Mouse (Mus musculus) brown adipose tissue, adult 24 weeks (tissue): ENCODE data around the gene Prkg1. TPM values are rescaled to one million over a fixed set of nuclear protein-coding genes. Genes with fewer than 3 reads are reported as not detected.

Experiments used
- H3K27ac ChIP-seq: fragments of 200-500 bp; replicated peaks from 2 replicates; pipeline ENCODE4 v1.5.1; 2012; ENCODE audit warnings: low read depth, mild to moderate bottlenecking, low read length
- H3K4me1 ChIP-seq: fragments of 200-500 bp; 2 replicates; pipeline ENCODE4 v1.6.1; 2012; ENCODE audit warnings: low read length, mixed read lengths; ENCODE audit not compliant: control insufficient read depth, insufficient read depth, insufficient read length
- H3K4me3 ChIP-seq: fragments of 200-500 bp; 2 replicates; pipeline ENCODE4 v1.5.1; 2012; ENCODE audit warnings: low read depth, mild to moderate bottlenecking, low read length, moderate library complexity; ENCODE audit not compliant: insufficient read depth
- polyA plus RNA-seq: library from polyadenylated mRNA; stranded (reverse); fragments of >200 nt; gene quantifications from 2 replicates; pipeline ENCODE4 v1.2.4, GENCODE M21; 2012; ENCODE audit not compliant: missing spikeins, insufficient read depth, insufficient read length

Gene Prkg1
- polyA plus RNA-seq, 1 experiment = 1.3 TPM

GRCm38 (mm10) chr19:30691258-30691657, 1073.6 kb downstream of the Prkg1 start:
- H3K27ac ChIP-seq = no peak overlapping the region
- no peaks in the 10 kb centered on the region for H3K4me1 ChIP-seq
- no peak overlapping the region for H3K4me3 ChIP-seq

- Histone ChIP-seq H3K27ac (no peak overlapping the region), H3K4me3 (no peak overlapping the region)
Observed at GRCm38 (mm10) chr19:30690691-30691090, 1074.1 kb downstream of the Prkg1 start.

GRCm38 (mm10) chr19:30687942-30688341, 1076.9 kb downstream of the Prkg1 start:
- H3K4me1 ChIP-seq = no peaks in the 10 kb centered on the region
- no peak overlapping the region for H3K4me3 ChIP-seq
- H3K27ac ChIP-seq = no peak overlapping the region

More at GRCm38 (mm10) chr19:30690691-30691090, 1074.1 kb downstream of the Prkg1 start:
- no peaks in the 10 kb centered on the region for H3K4me1 ChIP-seq

- H3K4me1 ChIP-seq = no peaks in the 10 kb centered on the region
- H3K4me3 ChIP-seq = no peak overlapping the region
- H3K27ac ChIP-seq = no peak overlapping the region
Observed at GRCm38 (mm10) chr19:30676308-30676707, 1088.5 kb downstream of the Prkg1 start.

GRCm38 (mm10) chr19:30664269-30664668, 1100.6 kb downstream of the Prkg1 start:
- Histone ChIP-seq H3K27ac (no peak overlapping the region), H3K4me3 (no peak overlapping the region), H3K4me1 (no peaks in the 10 kb centered on the region)

GRCm38 (mm10) chr19:30642629-30643170, 1122.1 kb downstream of the Prkg1 start:
- Histone ChIP-seq H3K4me3 (no peak overlapping the region), H3K4me1 (no peaks in the 10 kb centered on the region), H3K27ac (no peak overlapping the region)

- H3K4me3 ChIP-seq = no peak overlapping the region
- H3K27ac ChIP-seq = no peak overlapping the region
- no peaks in the 10 kb centered on the region for H3K4me1 ChIP-seq
Observed at GRCm38 (mm10) chr19:30637471-30637870, 1127.4 kb downstream of the Prkg1 start.

GRCm38 (mm10) chr19:30631051-30631450, 1133.8 kb downstream of the Prkg1 start:
- Histone ChIP-seq H3K27ac (no peak overlapping the region), H3K4me1 (no peaks in the 10 kb centered on the region), H3K4me3 (no peak overlapping the region)

- Histone ChIP-seq H3K4me1 (no peaks in the 10 kb centered on the region), H3K27ac (no peak overlapping the region)
Observed at GRCm38 (mm10) chr19:30626036-30626435, 1138.8 kb downstream of the Prkg1 start.

GRCm38 (mm10) chr19:30625391-30625790, 1139.4 kb downstream of the Prkg1 start:
- Histone ChIP-seq H3K4me1 (no peaks in the 10 kb centered on the region), H3K4me3 (no peak overlapping the region), H3K27ac (no peak overlapping the region)

More at GRCm38 (mm10) chr19:30626036-30626435, 1138.8 kb downstream of the Prkg1 start:
- no peak overlapping the region for H3K4me3 ChIP-seq

GRCm38 (mm10) chr19:30623620-30624019, 1141.2 kb downstream of the Prkg1 start:
- Histone ChIP-seq H3K4me3 (no peak overlapping the region), H3K27ac (no peak overlapping the region), H3K4me1 (no peaks in the 10 kb centered on the region)

- H3K4me3 ChIP-seq = no peak overlapping the region
- H3K27ac ChIP-seq = no peak overlapping the region
- H3K4me1 ChIP-seq = no peaks in the 10 kb centered on the region
Observed at GRCm38 (mm10) chr19:30613150-30613865, 1151.5 kb downstream of the Prkg1 start.

- Histone ChIP-seq H3K4me3 (no peak overlapping the region), H3K27ac (no peak overlapping the region), H3K4me1 (no peaks in the 10 kb centered on the region)
Observed at GRCm38 (mm10) chr19:30586366-30586765, 1178.5 kb downstream of the Prkg1 start.

- Histone ChIP-seq H3K4me3 (no peak overlapping the region), H3K4me1 (no peaks in the 10 kb centered on the region), H3K27ac (no peak overlapping the region)
Observed at GRCm38 (mm10) chr19:30564516-30564915, 1200.3 kb downstream of the Prkg1 start.

GRCm38 (mm10) chr19:30563876-30564275, 1201.0 kb downstream of the Prkg1 start:
- Histone ChIP-seq H3K4me3 (no peak overlapping the region), H3K27ac (no peak overlapping the region), H3K4me1 (no peaks in the 10 kb centered on the region)

GRCm38 (mm10) chr19:30558024-30558423, 1206.8 kb downstream of the Prkg1 start:
- H3K27ac ChIP-seq = no peak overlapping the region
- H3K4me3 ChIP-seq = no peak overlapping the region

More at GRCm38 (mm10) chr19:30558024-30558423, 1206.8 kb downstream of the Prkg1 start:
- no peaks in the 10 kb centered on the region for H3K4me1 ChIP-seq
